Mouse (Mus musculus) lung, adult 2 months (tissue): ENCODE measurements at regions not wholly inside any gene's neighbourhood (a gene's known extent, or its start where the extent isn't known, plus 50 kb on each side); places are given as distances from the start of the nearest gene placed in this dataset.

ENCODE experiments used
- CTCF ChIP-seq: fragments of 200-500 bp; IDR thresholded peaks from 2 replicates; pipeline ENCODE4 v1.5.1; 2011; ENCODE audit warnings: mild to moderate bottlenecking, low read length, control low read depth; ENCODE audit not compliant: insufficient read depth
- POLR2A ChIP-seq: fragments of 200-500 bp; IDR thresholded peaks from 2 replicates; pipeline ENCODE4 v1.6.1; 2011; ENCODE audit warnings: low read depth, mild to moderate bottlenecking, control low read depth, low read length, borderline replicate concordance; ENCODE audit errors: extremely low read depth

DNA sequence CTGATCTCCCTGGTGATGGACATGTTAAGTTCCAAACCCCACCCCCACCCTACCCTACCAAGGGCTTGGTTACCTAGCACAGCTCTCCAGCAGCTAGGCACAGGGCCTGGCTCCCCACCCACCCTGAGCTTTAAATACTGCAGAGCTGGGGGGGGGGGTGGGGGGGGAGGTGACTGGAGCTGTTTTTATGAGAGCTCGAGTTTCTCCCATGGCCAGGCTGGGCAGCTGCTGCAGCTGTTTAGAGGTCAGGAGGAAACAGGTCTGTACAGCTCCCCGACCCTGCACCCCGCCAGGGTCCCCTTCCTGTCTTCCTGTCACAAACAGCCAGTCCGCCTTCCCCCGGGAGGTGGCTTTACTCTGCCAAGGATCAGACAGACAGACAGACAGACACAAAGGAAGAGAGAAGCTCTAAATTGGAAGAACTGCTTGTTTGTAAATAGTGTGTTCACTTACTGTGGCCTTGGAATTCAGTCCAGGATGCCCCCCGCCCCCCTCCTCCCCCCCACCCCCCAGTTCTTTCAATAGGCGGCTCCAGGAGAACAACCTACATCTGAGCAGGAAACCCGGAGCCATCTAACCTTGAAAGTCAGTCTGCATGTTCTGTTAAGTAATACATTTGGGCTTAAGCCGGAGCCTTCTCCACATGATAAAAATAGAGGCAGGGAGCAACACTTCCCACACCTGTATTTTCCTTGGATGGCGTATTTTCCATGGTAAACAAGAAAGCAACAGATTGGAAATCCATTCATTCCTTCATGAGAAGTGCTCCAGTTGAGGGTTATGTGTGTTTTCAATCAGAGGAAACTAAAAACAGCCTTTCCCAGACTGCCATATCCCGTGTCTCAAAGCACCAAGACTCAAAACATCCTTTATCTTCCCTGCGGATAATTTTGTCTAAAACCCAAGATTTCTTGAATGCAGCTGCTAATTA, 67.8 kb upstream of the Hes1 start:
- TF ChIP-seq POLR2A, result no peak
- no peak for TF ChIP-seq CTCF
